Mouse (Mus musculus): ENCODE measurements around the gene D230025D16Rik. TPM values are rescaled to one million over a fixed set of nuclear protein-coding genes. Genes with fewer than 3 reads are reported as not detected.

Gene D230025D16Rik
- polyA plus RNA-seq, 1 experiment from 2014 or later, result 35.7 TPM

DNA sequence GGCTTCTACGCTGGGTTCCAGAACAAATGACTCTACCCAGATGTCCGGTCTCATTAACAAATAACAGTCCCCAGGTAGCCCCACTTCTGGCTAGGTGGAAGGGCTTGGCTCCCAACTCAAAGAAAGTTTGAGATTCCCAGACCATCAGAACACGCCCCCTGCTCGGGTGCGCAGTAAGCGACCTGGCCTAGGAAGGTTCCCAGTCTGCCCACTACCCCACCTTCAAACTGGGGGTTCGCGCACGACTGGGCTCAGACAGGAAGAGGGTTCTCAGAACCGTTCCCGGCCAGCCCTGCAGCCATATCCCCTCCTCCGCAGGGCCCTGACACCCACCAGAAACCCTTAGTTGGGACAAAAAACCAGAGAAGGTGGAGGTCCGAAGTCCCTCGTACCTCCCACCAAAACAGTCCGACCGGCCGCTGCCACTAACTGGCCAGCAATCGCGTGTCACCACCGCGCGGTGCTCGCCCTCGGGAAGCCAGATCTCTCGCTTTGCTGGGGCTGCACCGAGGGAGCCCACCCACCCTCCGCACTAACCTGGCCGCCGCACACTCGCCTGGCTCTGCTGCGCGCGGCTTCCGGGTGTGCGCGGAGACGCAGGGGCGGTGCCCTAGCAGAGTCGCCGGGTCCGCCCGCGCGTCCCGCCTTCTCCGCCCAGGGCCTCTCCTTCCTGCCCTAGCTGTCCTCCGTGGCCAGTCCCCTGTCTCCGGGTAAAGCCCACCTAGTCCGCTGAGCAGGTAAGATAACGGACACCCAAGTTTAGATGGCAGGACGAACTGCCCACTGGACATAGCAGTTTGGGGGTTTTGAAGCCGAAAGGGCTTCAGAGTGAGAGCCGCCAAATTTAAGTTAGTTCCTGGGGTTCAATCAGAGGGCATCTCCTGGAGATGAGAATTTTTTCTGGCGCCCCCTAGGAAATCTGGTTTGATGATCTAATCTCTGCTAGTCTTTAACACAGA is 39.4 kb downstream of the D230025D16Rik start, which contains the start of the genes Tradd and Fbxl8:
Tradd (minus strand) TSS at position 586 of the 959 bp plus-strand sequence.
Fbxl8 (plus strand) TSS at position 625 of the 959 bp plus-strand sequence.
- Histone ChIP-seq H3K27me3 (replicated peaks; ENCODE audit: control insufficient read depth, insufficient read depth, low read length) (peaks cover 78% of the 10 kb centered on the region), H3K4me3 (replicated peaks; ENCODE audit: low read length) (peak within 1 kb of the TSS; percentile 73)
- under 1% methylated on average over 48 of the region's 54 CpGs for WGBS

DNA sequence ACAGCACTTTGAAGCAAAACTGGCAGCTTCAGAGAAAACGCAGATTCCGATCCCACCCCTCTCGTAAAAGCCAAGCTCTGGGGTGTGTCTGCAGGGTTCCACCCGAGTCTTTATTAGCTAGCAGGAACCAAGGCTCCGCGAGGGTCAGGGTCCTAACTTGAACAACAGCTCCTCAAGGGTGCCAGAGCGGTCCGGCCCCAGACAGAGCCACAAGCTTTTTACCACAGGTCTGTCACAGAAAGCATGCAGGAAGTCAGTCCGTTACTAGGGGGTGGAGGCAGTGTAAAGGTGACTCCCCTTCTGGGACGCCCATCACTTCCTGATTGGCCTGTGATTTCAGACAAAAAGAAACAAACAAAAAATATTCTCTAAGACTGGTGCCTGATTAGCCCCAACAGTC is 40.2 kb downstream of the D230025D16Rik start:
- no peaks in the 10 kb centered on the region for H3K36me3 ChIP-seq (ENCODE audit: control insufficient read depth, insufficient read depth)
- peaks cover 79% of the 10 kb centered on the region for H3K27me3 ChIP-seq (replicated peaks; ENCODE audit: control insufficient read depth, insufficient read depth, low read length)
- H3K4me3 ChIP-seq (replicated peaks; ENCODE audit: low read length), result peak overlapping the region; percentile 73
- peaks cover 5% of the 10 kb centered on the region for H3K9me3 ChIP-seq (ENCODE audit: control insufficient read depth, low read length)
- no peak overlapping the region; the same call in 1 of the 2 replicates for H3K9ac ChIP-seq (replicated peaks; ENCODE audit: low read depth, low read length)
- WGBS, result 16% methylated on average over 10 of the region's 10 CpGs
- H3K4me1 ChIP-seq (replicated peaks; ENCODE audit: control insufficient read depth, insufficient read depth, low read length), result peaks cover 29% of the 10 kb centered on the region
- ATAC-seq, result no peak
- H3K27ac ChIP-seq (ENCODE audit: low read length), result no peak overlapping the region
- peak overlapping the region; percentile 89 for H3K4me2 ChIP-seq (ENCODE audit: low read length)

More for the DNA sequence above, 39.4 kb downstream of the D230025D16Rik start, which contains the start of the genes Tradd and Fbxl8:
- Histone ChIP-seq H3K4me1 (replicated peaks; ENCODE audit: control insufficient read depth, insufficient read depth, low read length) (peaks cover 29% of the 10 kb centered on the region), H3K9ac (replicated peaks; ENCODE audit: low read depth, low read length) (peak within 1 kb of the TSS; percentile 73), H3K27ac (ENCODE audit: low read length) (no peak within 1 kb of the TSS), H3K9me3 (ENCODE audit: control insufficient read depth, low read length) (peaks cover 5% of the 10 kb centered on the region), H3K36me3 (ENCODE audit: control insufficient read depth, insufficient read depth) (no peaks in the 10 kb centered on the region), H3K4me2 (ENCODE audit: low read length) (peak within 1 kb of the TSS; percentile 89)
- peak; percentile 34 for ATAC-seq

DNA sequence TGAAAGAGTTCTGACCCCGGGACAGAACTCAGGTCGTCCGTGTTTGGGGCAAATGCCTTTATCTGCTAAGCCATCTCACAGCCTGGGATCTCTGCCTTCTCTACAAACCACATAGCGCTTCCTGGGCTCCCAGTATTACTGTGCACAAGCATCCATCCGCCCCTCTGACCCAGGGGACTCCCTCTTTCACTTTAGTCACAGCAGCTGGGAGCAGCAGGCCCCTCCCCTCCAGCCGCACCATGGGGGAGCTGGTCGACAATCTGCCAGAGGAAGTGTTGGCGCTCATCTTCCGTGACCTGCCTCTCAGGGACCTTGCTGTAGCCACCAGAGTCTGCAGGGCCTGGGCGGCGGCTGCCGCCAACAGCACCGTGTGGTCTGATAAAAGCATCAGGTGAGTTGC is 41.8 kb downstream of the D230025D16Rik start:
- H3K27me3 ChIP-seq (replicated peaks; ENCODE audit: control insufficient read depth, insufficient read depth, low read length), result peaks cover 79% of the 10 kb centered on the region
- ATAC-seq, result no peak

DNA sequence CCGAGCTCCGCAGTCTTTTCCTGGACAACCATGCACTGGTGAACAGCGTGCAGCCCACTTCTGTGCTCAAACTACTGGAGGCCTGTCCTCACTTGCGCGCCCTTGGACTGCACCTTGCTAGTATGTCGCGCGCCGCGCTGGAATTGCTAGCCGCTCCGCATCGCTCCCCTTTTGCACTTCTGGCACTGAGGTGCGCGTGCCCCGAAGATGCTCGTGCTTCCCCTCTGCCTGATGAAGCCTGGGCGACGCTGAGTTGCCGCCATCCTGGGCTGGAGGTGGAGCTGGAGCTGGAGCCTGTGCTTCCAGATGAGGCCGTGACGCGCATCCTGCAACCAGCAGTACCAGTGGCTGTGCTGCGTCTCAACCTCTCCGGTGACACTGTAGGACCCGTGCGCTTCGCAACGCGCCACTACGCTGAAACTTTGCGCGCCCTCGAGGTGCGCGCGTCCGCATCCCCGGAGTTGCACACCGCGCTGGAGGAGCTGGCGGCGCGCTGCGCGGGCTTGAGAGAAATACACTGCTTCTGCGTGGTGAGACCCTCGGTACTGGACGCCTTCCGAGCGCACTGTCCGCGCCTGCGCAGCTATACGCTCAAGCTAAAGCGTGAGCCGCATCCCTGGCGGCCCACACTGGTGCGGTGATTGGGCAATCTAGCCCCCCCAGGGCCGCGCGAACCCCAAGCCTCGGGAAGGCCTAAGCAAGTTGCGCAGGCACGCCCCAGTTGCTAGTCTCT is 43.6 kb downstream of the D230025D16Rik start:
- WGBS, result under 1% methylated on average over 65 of the region's 65 CpGs
- H3K27ac ChIP-seq (ENCODE audit: low read length), result no peak overlapping the region

More for the DNA sequence above, 41.8 kb downstream of the D230025D16Rik start:
- Histone ChIP-seq H3K36me3 (ENCODE audit: control insufficient read depth, insufficient read depth) (no peaks in the 10 kb centered on the region), H3K4me1 (replicated peaks; ENCODE audit: control insufficient read depth, insufficient read depth, low read length) (peaks cover 35% of the 10 kb centered on the region), H3K27ac (ENCODE audit: low read length) (no peak overlapping the region), H3K4me2 (ENCODE audit: low read length) (no peak overlapping the region), H3K9ac (replicated peaks; ENCODE audit: low read depth, low read length) (no peak overlapping the region), H3K9me3 (ENCODE audit: control insufficient read depth, low read length) (peaks cover 3% of the 10 kb centered on the region; the same call in 1 of the 2 replicates), H3K4me3 (replicated peaks; ENCODE audit: low read length) (no peak overlapping the region)
- whole genome bisulfite sequencing, result 6% methylated on average over 13 of the region's 13 CpGs

DNA sequence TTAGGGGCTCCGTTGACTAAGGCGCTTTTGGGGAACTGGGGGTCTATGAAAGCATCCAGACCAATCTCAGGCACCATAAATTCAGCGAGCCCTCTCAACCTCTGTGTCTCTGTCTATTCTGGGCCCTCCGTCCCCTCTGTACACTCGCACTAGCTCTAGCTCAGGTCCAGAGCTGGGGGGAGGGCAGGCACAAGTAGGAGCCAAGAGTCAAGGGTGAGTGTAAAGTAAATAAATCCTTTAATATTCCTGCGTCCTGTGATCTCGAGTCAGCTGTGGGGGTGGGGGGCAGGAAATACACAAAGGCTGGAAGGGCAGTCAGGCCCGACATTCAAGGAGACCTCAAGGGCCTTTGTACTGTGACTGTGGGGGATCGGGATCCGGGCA is 44.1 kb downstream of the D230025D16Rik start:
- H3K27me3 ChIP-seq (replicated peaks; ENCODE audit: control insufficient read depth, insufficient read depth, low read length), result peaks cover 91% of the 10 kb centered on the region
- no peak for ATAC-seq
- H3K36me3 ChIP-seq (ENCODE audit: control insufficient read depth, insufficient read depth), result no peaks in the 10 kb centered on the region
- H3K4me1 ChIP-seq (replicated peaks; ENCODE audit: control insufficient read depth, insufficient read depth, low read length), result peaks cover 33% of the 10 kb centered on the region
- 1% methylated on average over 10 of the region's 10 CpGs for WGBS
- H3K4me3 ChIP-seq (replicated peaks; ENCODE audit: low read length), result peak overlapping the region; percentile 57
- no peak overlapping the region for H3K27ac ChIP-seq (ENCODE audit: low read length)
- peaks cover 3% of the 10 kb centered on the region; the same call in 1 of the 2 replicates for H3K9me3 ChIP-seq (ENCODE audit: control insufficient read depth, low read length)
- H3K9ac ChIP-seq (replicated peaks; ENCODE audit: low read depth, low read length), result peak overlapping the region; percentile 61
- H3K4me2 ChIP-seq (ENCODE audit: low read length), result peak overlapping the region; percentile 90

More for the DNA sequence above, 43.6 kb downstream of the D230025D16Rik start:
- peak; percentile 92 for ATAC-seq
- peak overlapping the region; percentile 90 for H3K4me2 ChIP-seq (ENCODE audit: low read length)
- H3K27me3 ChIP-seq (replicated peaks; ENCODE audit: control insufficient read depth, insufficient read depth, low read length), result peaks cover 92% of the 10 kb centered on the region
- H3K36me3 ChIP-seq (ENCODE audit: control insufficient read depth, insufficient read depth), result no peaks in the 10 kb centered on the region
- peak overlapping the region; percentile 61 for H3K9ac ChIP-seq (replicated peaks; ENCODE audit: low read depth, low read length)
- peaks cover 3% of the 10 kb centered on the region; the same call in 1 of the 2 replicates for H3K9me3 ChIP-seq (ENCODE audit: control insufficient read depth, low read length)
- peaks cover 35% of the 10 kb centered on the region for H3K4me1 ChIP-seq (replicated peaks; ENCODE audit: control insufficient read depth, insufficient read depth, low read length)
- H3K4me3 ChIP-seq (replicated peaks; ENCODE audit: low read length), result peak overlapping the region; percentile 57

DNA sequence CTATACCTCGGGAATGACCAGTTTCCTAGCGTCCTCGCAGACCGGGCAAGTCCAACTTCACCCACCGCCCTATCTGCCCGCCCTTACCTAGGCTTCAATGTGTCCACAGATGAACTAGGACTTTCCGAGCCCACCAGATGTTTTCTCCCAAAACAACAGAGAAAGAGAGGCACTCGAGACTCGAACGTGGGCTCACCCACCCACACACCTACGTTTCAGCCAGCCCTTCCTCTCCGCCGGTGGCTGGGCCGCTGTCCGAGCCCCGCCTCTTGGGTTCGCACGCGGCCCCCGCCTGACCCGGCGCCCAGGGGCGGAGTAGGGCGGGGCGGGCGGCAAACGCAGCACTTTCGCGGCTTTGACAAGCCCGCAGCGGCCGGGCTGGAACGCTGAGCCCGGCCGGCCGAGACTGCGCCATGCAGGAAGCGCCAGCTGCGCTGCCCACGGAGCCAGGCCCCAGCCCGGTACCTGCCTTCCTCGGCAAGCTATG is 44.6 kb downstream of the D230025D16Rik start, which contains the start of gene Hsf4:
Hsf4 (plus strand) TSS at position 341 of the 487 bp plus-strand sequence.
- H3K9me3 ChIP-seq (ENCODE audit: control insufficient read depth, low read length), result peaks cover 3% of the 10 kb centered on the region; the same call in 1 of the 2 replicates
- no peak within 1 kb of the TSS for H3K27ac ChIP-seq (ENCODE audit: low read length)
- no peak for ATAC-seq
- peak within 1 kb of the TSS; percentile 90 for H3K4me2 ChIP-seq (ENCODE audit: low read length)
- peak within 1 kb of the TSS; percentile 61 for H3K9ac ChIP-seq (replicated peaks; ENCODE audit: low read depth, low read length)
- whole genome bisulfite sequencing, result under 1% methylated on average over 42 of the region's 42 CpGs
- H3K27me3 ChIP-seq (replicated peaks; ENCODE audit: control insufficient read depth, insufficient read depth, low read length), result peaks cover 94% of the 10 kb centered on the region
- H3K4me3 ChIP-seq (replicated peaks; ENCODE audit: low read length), result peak within 1 kb of the TSS; percentile 57
- H3K36me3 ChIP-seq (ENCODE audit: control insufficient read depth, insufficient read depth), result no peaks in the 10 kb centered on the region
- peaks cover 31% of the 10 kb centered on the region for H3K4me1 ChIP-seq (replicated peaks; ENCODE audit: control insufficient read depth, insufficient read depth, low read length)

DNA sequence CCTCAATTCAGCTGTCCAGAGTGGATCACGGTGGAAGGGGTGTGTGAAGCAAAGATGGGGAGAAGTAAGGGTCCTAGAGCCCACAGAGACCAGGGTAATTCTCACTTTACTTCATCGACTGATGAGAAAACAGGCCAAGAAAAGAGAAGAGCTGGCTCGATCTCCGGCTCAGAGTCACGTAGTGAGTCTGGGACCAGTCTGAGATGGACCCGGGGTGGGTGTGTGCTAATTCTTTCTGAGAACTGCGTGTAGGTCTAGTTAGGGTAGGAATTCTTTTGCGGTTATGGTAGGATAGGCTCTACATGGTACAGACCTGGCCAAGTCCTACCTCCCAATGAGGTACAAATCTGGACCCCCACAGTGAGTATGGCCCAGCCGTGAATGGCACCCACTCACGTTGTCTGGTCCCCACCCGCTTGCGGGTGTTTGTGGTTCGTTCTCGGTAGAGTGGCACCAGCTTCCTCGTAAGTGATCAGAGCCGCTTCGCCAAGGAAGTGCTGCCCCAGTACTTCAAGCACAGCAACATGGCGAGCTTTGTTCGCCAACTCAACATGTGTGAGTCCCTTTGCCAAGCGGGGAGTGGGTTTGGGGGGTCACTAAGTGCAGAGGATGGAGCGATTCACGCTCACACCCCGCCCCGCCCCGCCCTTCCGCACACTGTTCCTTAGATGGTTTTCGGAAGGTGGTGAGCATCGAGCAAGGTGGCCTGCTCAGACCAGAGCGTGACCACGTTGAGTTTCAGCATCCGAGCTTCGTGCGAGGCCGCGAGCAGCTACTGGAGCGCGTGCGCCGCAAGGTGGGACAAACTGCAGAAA is 45.4 kb downstream of the D230025D16Rik start:
- no peak for ATAC-seq
- 1% methylated on average over 39 of the region's 39 CpGs for WGBS
- Histone ChIP-seq H3K4me2 (ENCODE audit: low read length) (peak overlapping the region; percentile 90), H3K27ac (ENCODE audit: low read length) (no peak overlapping the region), H3K4me1 (replicated peaks; ENCODE audit: control insufficient read depth, insufficient read depth, low read length) (peaks cover 25% of the 10 kb centered on the region), H3K9ac (replicated peaks; ENCODE audit: low read depth, low read length) (peak overlapping the region; percentile 61; the same call in 1 of the 2 replicates), H3K9me3 (ENCODE audit: control insufficient read depth, low read length) (peaks cover 3% of the 10 kb centered on the region; the same call in 1 of the 2 replicates), H3K36me3 (ENCODE audit: control insufficient read depth, insufficient read depth) (no peaks in the 10 kb centered on the region), H3K4me3 (replicated peaks; ENCODE audit: low read length) (peak overlapping the region; percentile 57; the same call in 1 of the 2 replicates), H3K27me3 (replicated peaks; ENCODE audit: control insufficient read depth, insufficient read depth, low read length) (peaks cover 93% of the 10 kb centered on the region)

DNA sequence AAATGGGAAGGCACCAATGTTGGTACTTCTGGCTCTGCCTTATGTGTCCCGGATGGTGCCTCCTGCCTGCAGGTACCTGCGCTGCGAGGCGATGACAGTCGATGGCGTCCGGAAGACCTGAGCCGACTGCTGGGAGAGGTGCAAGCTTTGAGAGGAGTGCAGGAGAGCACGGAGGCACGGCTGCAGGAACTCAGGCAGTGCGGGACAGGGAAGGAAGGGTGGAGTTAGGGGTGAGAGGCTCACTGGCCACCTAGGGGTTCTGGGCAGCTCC is 45.9 kb downstream of the D230025D16Rik start:
- Histone ChIP-seq H3K27me3 (replicated peaks; ENCODE audit: control insufficient read depth, insufficient read depth, low read length) (peaks cover 92% of the 10 kb centered on the region), H3K36me3 (ENCODE audit: control insufficient read depth, insufficient read depth) (no peaks in the 10 kb centered on the region), H3K4me2 (ENCODE audit: low read length) (peak overlapping the region; percentile 12), H3K27ac (ENCODE audit: low read length) (no peak overlapping the region), H3K4me1 (replicated peaks; ENCODE audit: control insufficient read depth, insufficient read depth, low read length) (peaks cover 31% of the 10 kb centered on the region), H3K9me3 (ENCODE audit: control insufficient read depth, low read length) (peaks cover 3% of the 10 kb centered on the region; the same call in 1 of the 2 replicates), H3K9ac (replicated peaks; ENCODE audit: low read depth, low read length) (no peak overlapping the region), H3K4me3 (replicated peaks; ENCODE audit: low read length) (0 out of 2 replicates have a peak overlapping the region, but pooled peaks have one; percentile 2)
- no peak for ATAC-seq
- WGBS, result 2% methylated on average over 11 of the region's 11 CpGs
